Mouse (Mus musculus): ENCODE measurements around the gene Gatad2a.
"Not testable (repeated sequence)": the region's sequence is repeated elsewhere in the genome, so short reads cannot be mapped to it uniquely, and the experiment has no call there.

The Gatad2a gene

DNA sequence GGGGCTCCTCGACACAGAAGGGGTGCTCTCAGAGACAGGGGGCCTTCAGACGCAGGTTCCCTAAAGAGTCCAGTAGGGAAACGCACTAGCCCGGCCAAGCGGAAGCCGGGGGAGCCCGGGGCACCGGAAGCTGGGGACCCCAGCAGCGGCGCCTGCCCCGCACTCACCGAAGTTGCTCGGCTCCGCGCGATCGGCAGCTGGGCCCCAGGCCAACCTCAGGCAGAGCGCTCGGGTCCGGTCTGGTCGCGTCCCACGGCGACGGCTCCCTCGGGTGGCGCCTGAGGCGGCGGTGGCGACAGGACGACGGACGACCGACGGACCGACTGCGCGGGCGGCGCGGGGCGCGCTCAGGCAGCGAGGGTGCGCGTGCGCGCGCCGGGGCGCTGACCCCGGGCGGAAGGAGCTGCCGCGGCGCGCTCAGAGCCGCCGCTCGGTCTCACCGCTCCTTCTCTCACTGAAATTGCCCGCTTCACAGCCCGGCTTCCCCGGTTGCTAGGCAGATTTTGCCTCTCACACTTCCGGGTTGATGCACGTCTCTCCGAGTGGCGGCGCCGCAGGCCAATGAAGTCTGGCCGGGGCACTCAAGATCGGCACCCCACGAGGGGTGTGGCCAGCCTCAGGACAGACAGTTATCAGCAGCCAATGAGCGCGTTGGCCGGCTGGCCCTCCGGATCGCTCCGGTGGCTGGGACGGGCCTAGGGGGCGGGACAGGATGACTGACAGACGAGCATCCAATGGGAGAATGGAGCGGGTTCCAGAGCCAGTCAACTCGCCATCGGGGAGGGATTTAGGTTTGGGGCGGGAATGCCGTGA is at the start of gene Gatad2a:
Gene Gatad2a, minus strand, starts transcription at position 609 of the 813 bp plus-strand sequence.
- DNase-seq: peak; percentile 100

DNA sequence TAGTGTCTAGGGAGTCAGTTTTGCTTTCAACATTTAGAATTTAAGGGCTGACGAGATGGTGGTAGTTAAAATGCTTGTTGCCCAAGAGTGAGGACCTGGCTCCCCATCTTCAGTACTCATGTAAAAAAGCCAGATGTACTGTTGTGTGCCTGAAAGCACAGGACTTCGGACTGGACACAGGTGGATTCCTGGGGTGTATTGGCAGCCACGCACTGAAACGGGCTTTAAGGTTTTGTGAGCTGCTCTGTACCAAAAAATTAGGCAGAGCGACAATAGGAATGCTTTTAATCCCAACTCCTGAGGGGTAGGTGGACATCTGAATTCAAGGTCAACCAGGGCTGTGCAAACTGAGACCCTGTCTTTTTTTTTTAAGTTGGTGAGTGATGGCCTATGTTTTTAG is 47.8 kb upstream of the Gatad2a start:
- DNase-seq: no peak

DNA sequence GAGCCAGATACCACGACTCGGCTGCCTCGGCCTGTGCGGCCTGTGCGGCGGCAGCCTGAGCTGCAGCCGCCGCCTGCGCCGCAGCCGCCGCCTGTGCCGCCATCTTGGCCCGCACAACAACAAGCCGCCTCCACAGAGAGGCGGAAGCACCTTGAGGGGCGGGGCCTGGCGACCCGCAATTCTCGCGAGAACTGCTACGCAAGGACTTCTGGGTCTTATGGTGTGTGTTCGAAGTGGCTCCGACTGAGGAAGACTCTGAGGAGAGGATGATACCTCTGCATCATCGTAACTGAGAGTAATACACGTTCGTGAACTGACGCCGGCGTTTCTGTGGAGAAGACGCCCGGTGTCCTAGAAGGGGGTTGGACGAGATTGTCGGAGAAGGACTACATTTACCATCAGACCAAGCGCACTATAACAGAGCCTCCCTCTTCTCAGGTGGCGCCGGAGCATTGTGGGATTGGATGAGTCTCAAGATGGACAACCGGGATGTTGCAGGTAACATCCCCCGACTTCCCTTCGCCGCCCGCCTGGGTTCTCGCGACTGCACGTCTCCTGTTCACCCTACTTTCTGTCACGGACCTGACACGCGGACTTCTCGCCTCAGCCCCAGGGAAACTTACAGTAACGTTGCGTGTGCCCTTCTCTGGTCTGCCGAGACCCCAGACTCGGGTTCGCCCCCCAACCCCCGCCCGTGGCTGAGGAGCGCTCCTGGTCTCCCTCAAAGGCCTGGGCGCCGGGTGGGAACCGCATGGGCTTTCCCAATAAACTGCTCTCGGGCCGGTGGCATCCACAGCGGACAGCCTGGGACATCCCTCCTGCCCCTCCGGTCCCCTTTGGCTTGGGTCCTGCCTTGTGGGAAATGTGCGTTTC is 46.6 kb upstream of the Gatad2a start, which contains the start of the genes Mau2 and Sugp1:
Gene Mau2, minus strand, starts transcription at position 152 of the 873 bp plus-strand sequence.
Gene Sugp1, plus strand, starts transcription at position 231 of the 873 bp plus-strand sequence.
- peak; percentile 98 for DNase-seq

DNA sequence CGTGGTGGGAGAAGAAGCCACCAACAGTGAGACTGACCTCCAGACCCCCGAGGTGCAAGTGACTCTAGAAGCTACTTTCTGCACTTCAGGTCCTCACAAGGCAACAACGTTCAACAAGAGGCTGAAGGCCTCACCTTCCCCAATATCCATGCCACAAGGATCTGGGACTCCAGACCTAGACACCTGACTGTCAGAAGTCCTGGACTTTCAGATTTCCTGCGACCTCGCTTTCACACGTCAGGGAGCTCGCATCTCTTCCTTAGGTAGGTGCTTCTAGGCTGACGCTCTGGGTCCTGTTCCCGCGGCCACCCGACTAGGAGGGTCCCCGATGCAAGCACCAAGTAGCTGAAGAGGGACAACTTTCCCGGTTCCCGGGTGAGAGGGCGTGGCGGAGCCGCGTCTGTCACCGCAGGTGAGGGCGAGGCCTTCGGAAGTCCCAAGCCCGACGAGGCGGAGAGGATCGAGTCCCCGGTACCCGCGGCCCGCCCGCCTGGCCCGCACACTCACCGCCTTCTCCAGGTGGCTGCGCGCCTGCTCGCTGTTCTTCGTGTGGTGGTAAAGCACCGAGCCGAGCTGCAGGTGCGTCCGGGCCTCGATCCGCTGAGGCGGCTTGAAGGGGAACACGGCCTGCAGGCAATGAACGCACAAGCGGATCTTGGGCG is 45.8 kb upstream of the Gatad2a start:
- no peak for DNase-seq

GRCm38 (mm10) chr8:70037994-70038393 is 41.8 kb upstream of the Gatad2a start:
- DNase-seq: no peak

DNA sequence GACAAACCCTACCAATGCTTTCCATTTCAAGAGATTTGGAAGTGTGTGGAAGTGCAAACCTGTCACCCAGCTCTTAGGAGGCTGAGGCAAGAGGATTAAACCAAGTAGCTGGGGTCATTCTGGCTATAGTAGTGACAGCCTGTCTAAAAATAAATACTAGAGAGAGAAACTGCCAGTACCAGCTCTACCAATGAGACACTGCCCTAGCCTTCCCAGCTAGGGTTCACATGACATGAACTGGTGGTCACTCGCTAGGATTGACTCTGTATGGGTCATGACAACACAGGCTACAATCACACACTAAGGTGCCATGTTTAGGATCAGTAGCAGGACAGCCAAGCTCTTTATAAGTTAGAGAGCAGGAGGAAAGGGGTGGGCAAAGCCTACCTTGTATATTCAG is 34.1 kb upstream of the Gatad2a start:
- DNase-seq: no peak

GRCm38 (mm10) chr8:70026151-70026550 is 30.0 kb upstream of the Gatad2a start:
- peak; percentile 21 for DNase-seq

DNA sequence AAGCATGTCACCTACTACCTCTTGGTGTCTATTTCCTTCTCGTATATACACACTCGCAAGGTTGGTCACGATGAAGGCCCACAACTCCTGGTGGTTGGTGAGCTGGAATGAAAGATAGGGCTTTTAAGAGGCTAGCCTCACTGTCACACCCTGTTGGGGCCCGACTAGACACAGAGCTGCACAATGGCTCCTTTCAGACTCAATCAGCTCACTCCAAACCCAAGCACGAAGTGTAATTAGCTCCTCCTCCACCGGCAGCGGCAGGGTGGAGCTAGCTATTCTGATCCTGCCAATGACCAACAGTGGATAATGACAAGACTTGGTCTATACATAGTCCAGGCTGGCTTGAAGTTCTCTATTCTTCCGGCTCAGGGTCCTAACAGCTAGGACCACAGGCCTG is 27.4 kb upstream of the Gatad2a start:
- no peak for DNase-seq

DNA sequence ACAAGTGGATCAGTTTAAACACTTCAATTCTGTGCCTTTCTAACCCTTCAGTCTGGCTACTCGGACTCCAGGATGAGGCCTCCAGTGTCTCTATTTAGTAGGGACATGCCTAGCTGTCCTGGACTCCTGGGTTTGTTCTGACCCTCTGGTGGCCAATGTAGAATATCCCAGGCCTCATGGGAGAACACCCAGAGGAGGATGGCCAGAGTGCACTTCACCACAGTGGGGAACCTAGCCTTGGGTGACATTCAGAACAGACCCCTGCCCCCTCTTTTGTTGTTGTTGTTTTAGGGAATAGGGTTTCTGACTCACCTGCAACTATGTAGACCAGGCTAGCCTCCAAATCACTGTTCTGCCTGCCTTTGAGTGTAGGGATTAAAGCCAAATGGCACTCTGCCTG is 18.8 kb upstream of the Gatad2a start:
- no peak for DNase-seq

DNA sequence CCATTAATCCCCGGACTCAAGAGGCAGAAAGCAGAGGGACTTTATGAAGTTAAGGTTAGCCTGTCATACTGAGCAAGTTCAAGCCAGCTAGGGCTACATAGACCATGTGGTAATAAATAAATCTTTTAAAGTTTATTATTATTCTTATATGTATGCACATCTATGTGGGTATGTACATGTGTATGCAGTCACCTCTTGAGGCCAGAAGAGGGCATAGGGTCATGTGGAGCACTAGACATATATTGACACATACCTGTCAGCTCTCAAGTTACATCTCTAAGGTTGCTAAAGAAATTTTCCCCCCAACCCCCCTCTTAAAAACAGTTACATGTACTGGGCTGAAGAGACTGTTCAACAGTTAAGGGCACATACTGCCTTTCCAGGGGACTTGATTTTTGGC is 16.6 kb upstream of the Gatad2a start:
- DNase-seq: no peak

DNA sequence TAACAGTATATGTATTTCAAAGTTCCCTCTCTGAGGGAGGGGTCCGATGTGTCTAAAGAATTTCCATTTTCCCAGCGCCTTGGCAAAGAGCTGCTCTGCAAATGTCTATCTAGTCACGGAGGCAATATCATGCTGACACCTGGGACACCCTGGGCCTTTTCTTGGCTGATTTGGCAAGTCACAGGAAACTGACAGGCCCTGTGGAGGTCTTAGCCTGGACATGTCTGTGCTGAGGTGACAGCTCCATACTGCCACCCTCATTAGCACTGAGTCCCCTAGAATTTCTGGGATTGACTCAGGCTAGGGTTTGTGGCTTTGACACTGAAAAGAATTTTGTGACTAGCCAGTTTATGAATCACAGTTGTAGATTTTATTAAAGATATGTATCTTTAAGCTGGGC is 16.2 kb upstream of the Gatad2a start:
- no peak for DNase-seq

DNA sequence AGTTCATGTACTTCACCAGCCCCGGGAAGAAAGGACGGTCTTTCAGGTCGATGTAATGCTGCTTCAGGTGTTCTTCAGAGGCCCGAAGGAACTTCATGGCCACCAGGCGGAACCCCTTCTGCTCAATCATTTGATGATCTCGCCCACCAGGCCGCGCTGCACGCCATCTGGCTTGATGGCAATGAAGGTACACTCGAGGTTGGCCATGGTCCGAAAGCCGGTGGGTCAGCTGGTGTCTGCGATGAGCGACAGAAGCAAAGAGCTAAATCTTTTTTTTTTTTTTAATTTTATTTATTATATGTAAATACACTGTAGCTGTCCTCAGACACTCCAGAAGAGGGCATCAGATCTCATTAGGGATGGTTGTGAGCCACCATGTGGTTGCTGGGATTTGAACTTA is 14.6 kb upstream of the Gatad2a start:
- not testable (repeated sequence) for DNase-seq

DNA sequence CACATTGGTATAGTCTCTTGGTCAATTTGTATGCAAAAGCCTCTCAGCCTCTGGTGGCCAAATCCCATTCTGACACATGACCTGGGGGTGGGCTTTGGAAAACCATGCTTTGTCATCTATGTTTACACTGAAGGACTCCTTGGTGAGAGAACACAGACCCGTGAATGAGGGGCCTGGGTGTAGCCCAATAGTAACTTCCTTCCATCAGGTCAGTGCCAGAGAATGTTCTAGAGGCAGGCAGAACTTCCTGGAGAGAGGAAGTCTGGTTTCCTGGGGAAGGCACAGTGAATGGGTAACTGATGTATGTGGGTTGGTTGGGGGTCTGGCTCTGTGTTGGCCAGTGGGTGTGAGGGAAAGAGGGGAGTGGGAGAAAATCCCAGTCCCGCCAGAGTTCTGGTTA is 9.0 kb upstream of the Gatad2a start:
- DNase-seq: no peak

- DNase-seq: no peak
Observed at GRCm38 (mm10) chr8:70004345-70004744, 8.2 kb upstream of the Gatad2a start.

GRCm38 (mm10) chr8:70003204-70003657 is 7.0 kb upstream of the Gatad2a start:
- DNase-seq: no peak

DNA sequence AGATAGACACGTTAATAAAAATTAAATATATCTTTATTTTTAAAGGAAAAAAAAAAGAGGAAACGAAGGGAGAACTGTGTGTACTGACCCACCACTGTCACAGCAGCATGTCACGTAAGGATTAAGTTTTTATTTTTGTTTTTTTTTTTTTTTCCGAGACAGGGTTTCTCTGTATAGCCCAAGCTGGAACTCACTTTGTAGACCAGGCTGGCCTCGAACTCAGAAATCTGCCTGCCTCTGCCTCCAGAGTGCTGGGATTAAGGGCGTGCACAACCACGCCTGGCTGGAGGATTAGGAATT is 5.7 kb upstream of the Gatad2a start:
- DNase-seq: not testable (repeated sequence)

- DNase-seq: peak; percentile 71
Observed at GRCm38 (mm10) chr8:70001176-70001891, 5.2 kb upstream of the Gatad2a start.

GRCm38 (mm10) chr8:70000226-70000625 is 4.0 kb upstream of the Gatad2a start:
- DNase-seq: no peak

DNA sequence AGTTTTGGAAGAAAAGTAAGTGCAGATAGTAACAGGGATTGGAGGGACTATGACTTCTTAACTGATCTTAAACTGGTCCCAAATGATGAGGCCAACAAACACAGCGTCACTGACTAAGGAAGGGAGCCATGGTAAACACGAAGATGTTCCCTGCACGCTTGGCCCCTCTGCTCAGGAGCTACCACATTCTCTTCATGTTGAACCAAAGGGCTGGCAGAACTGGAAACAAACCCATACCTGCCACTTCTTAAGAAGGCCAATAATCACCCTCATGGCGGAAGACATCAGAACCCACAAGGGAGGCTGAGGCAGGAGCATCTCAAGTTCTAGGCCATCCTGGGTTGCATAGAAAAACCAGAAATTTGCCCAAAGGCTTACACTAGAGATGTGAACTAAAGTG is 3.1 kb upstream of the Gatad2a start:
- DNase-seq: no peak

DNA sequence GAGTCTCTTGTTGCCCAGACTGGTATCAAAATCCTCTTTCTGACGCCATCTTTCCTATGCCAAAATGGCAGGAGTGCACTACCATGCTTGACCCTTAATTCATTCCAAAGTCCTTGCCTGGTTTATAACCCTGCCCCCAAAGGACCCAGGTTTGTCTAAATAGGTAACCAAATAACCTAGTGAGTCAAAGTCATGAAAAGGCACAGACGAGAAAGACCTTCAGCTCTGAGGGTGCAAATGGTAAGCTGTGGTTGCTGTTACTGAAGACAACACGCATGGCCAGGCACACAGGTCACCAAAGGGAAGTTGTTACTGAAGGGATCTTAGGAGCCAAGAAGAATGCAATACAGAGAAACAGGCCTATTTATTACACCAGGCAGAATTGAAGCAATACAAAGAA is 2.5 kb upstream of the Gatad2a start:
- DNase-seq: no peak

GRCm38 (mm10) chr8:69996589-69997285 is 553 bp upstream of the Gatad2a start:
- no peak for DNase-seq

- DNase-seq: no peak
Observed at GRCm38 (mm10) chr8:69995422-69995775, 785 bp downstream of the Gatad2a start.
